Mouse (Mus musculus) spleen, postnatal 14 days (tissue): ENCODE measurements around the gene Numb.

Experiments used
- DNase-seq, 2 experiments: peaks; one replicate each; pipeline ENCODE4 v3.0.0; 2021 to 2022; ENCODE audit warnings: low spot score in 2 of 2

Numb gene

DNA sequence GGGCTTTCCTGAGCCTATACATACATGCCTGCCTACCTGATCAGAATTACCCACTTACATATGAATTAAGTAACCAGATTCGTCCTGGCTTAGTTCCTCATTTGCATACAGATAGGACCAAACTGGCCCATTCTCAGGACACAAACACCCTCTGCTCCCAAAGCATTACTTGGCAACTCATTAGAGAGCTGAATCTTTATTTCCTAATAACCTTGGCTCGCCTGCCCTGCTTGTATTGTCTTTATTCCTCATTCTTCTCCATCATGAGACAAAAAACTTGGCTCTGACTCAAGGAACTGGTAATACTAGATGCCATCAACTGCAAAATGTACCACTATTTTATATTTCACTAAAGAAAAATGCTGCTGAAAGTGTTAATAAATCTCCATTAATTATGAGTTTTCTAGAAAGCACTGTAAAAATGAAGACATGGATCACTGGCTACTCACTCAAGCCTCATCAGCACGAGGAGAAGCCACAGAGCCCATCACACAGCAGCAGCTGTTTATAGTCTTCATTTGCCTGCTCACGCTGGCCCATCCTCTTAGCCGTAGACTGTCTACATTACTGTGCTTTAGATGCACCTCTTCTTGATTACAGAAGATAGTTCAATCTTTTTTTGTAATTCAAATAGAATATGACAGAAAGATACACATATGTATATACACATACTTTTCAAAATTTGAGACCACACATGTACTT is 69.1 kb downstream of the Numb start:
- no peak for DNase-seq

DNA sequence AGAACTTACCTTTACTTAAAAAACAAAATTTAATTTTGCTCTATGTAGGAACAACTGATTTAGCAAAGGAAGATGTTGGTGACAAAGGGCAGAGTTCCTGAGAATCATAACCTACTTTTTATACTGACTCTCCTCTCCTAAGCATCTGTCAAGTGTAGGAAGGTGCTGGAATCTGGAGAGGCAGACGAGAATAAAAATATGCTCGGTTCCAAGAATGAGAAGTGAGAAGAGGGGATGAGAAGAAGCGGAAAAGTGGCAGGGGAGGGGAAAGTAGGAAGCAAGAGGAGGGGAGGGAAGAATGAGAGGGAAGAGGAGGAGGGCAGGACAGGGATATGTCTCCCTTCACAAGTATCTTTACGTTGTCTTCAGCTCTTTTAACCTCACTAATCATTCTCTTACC is 71.4 kb downstream of the Numb start:
- no peak for DNase-seq

DNA sequence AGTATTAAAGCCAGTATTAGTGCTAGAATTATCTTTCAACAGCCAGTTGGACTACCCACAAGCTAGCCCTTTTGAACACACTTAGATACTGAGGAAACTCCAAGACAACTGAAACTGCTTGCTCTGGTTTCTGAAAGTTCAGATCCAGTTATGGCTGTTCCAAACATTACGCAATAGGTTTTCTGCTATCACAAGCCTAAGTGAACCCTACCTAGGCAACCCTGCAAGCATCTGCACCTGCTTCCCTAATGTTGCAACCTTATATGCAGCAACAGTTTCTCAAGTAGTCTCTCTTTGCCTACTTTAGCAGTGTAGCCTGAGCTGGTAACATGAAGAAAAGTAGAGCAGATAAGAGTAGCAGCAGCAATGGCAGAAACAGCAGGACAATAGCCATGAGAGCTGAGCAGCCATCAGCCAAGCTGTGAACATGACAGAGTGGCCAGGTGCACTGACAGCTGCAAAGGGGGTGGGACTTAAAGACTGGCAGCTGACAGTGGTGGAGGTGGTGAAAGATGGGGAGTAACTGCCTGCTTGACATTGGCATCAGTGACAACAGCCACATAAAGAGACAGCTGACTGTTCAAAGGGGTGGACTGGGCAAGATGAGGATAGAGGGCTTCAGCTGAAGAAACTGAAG is 73.0 kb downstream of the Numb start:
- DNase-seq, result no peak

DNA sequence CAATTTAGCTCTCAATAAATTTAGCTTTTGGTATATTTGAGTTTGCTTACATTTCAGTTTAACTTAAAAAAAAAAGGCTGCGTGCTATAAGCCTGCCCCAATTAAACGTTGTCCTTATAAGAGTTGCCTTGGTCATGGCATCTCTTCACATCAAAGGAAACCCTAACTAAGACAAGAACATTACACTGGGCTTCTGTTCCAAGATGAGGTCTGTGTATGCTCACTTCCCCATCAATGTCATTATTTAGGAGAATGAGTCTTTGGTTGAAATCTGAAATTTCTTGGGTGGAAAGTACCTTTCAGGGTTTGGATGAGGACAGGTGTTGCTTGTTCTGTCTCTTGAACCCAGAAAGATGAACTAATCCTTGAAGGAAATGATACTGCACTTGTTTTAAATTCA is 73.9 kb downstream of the Numb start:
- DNase-seq, result no peak

GRCm38 (mm10) chr12:83842678-83843440 is 78.9 kb downstream of the Numb start:
- DNase-seq, result no peak

- no peak for DNase-seq
These were observed 80.1 kb downstream of the Numb start for GRCm38 (mm10) chr12:83841409-83842190.

DNA sequence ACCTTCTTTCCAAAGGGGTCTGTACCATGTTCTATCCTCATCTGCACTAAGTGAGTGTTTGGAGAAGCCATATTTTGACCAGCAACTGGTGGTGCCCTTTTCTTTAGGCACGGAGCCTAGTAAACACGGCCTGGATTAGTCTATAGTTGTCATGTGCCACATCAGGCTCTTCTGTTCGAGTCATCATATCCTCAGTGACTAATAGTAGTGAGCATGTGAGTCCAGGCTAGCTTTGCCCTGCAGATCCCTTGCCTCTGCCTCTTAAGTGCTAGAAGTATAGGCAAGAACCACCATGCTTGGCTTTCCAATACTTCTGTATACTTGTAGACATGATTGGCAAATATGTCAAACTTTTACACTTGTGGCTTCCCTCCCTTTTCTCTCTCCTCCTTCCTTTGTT is 87.8 kb downstream of the Numb start:
- no peak for DNase-seq

DNA sequence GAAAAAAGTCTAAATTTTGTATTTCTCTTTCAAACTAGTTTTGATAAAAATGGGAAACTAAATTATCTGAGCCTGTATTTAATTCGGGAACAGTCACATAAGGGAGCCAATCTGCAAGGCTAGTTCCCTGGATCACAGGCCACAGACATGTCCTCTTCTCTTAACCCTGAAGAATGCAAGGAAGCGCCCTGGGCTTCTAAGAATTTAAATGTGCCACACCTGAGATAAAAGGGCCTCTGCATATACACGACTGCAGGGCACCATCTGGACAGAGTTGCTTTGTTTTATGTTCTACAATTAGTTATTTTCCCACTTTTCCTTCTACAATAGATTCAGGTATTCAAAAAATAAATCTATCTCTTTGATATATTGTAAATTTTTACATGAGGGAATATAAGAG is 91.3 kb downstream of the Numb start:
- no peak for DNase-seq

DNA sequence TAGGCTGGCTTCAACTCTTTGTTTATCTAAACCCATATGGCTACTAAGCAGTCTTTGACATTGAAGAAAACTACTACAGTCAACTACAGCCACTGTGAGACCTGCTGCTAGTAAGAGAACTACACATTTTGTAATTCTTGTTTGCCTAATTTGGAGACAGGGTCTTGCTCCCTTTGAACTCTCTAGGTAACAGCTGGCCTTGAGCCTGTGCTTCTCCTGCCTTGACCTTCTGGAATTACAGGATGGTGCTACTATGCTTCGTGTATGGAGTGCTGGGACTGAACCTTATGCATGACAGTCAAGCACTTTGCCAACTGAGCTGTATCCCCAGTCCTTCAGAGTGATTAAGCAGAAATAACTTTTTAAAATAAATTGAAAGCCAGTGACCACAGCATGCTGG is 105.1 kb downstream of the Numb start:
- no peak for DNase-seq

- DNase-seq, result no peak
These were observed 109.8 kb downstream of the Numb start for GRCm38 (mm10) chr12:83811901-83812300.

DNA sequence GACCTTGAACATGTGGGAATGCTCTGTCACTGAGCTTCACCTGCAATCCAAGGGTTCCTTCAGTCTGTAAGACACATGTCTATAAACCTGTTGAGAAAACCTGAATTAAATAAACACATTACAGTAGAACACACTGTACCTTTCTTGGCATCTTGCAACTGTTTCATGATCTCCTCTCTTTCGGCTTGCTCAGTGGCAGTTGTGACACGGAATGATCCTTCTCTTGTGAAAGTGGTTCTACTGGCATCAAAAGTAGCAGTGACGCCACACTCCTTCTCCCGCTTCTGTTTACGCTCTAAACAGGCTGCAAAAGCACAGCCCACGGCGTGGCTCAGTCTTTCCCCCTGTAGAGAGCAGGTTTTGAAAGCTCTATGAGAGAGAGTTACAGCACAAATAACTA is 118.1 kb downstream of the Numb start:
- no peak for DNase-seq

DNA sequence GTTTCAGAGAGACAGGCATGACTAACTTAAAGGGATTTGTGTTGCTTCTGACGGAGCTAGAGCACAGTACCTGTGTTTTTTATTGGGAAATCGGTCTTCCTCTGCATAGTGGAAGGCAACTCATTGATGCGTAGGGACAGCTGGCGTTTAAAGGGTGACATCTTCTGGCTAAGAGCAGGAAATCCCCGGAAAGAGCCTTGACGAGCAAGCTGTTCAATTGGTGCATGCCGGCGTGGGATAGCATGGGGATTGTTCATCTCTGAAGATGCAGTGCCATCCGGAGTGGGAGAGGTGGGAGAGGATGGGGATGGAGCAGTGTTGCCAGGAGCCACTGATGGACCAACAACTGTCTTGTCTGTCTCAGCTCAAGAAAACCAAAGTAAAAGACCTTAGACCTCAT is 120.8 kb downstream of the Numb start:
- DNase-seq, result no peak

DNA sequence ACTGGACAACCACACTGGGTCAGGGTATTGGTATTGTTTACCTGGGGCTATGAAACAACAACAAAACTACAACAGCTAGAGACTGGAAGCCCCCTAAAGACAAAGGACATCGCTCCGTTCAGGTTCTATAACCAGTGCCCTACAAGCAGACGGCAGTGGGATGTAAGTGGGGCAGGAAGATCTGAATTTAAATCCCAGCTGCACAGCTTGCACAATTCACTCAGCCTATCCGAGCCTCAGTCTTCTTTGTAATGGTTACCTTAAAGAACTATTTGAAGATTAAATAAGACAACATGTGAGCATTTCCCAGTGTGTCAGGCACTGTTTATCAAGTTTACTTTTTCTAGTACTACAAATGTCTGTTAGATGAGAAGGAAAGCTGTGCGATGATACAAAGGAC is 123.4 kb downstream of the Numb start:
- DNase-seq, result no peak

DNA sequence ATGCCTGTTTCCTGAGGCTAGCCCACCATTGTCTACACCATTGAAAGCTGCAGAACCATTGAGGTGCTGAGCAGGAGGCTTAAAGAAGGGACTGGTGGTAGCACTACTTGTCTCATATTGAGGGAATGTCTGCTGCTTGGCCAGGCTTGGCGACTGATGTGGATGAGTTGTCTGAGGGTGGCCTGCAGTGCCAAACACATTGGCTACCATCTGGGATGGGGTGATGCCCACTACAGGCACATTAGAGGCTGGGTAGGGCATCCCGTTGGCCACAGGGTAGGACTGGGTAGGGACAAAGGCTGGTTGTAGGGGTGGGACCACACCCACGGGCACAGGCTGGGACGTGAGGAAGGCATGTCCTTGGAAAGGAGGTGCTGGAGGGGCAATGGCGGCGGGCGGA is 126.1 kb downstream of the Numb start:
- DNase-seq, result no peak

DNA sequence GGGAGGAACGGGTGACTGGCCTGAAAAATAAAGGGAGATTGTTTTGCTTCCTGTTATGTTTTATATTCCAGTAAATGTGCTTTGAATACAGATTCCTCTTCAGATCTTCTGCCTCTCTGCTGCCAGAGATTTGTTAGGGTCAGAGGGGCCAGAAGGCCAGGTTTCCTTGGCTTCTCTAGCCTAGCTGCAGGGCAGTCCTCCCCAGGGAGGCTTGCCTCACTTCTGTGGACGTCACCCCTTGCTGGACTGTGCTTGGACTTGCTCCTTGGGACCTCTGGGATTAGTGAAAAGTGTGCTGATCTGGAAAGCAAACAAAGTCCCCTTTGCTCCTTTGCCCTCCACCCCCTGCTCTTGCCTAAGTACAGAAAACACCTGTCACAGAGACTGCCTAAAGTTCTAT is 126.7 kb downstream of the Numb start:
- DNase-seq, result no peak

- DNase-seq, result no peak
These were observed 128.9 kb downstream of the Numb start for GRCm38 (mm10) chr12:83792706-83793410.

- DNase-seq, result no peak
These were observed 130.0 kb downstream of the Numb start for GRCm38 (mm10) chr12:83791737-83792136.

GRCm38 (mm10) chr12:83790749-83791148 is 131.0 kb downstream of the Numb start:
- DNase-seq, result no peak

- DNase-seq, result no peak
These were observed 132.0 kb downstream of the Numb start for GRCm38 (mm10) chr12:83789781-83790140.

- DNase-seq, result no peak
These were observed 132.5 kb downstream of the Numb start for GRCm38 (mm10) chr12:83789051-83789780.

DNA sequence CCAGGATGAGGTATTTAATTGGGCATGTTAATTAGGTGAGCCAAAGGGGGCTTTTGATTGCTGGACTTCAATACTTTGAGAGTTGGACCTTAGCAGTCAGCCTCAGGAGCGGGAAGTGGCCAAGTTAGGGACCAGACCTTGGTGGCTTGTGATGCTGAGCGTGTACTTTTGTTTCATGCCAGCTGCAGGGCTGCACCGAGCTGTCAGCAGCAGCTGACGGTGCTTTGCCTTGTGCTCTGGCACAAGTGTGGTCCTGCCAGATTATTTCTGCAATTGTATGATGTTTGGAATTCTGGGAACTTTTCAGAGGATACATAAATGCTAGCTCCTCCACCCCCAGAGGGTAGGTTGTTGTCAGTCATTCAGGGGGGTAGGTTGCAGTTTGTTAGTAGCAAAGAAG is 136.4 kb downstream of the Numb start:
- no peak for DNase-seq
